Mouse (Mus musculus) CH12.LX (cell line): ENCODE data around the gene Appl1. TPM values are rescaled to one million over a fixed set of nuclear protein-coding genes. Genes with fewer than 3 reads are reported as not detected.
"Not testable (repeated sequence)": the region's sequence is repeated elsewhere in the genome, so short reads cannot be mapped to it uniquely, and the experiment has no call there.

Experiments used
- DNase-seq: peaks from one replicate; pipeline ENCODE4 v3.0.0-alpha.2; 2013; ENCODE audit errors: extremely low read depth
- H3K27ac ChIP-seq: 2 replicates; pipeline ENCODE4 v1.5.1; 2012; ENCODE audit warnings: low read depth, mild to moderate bottlenecking, control low read depth, moderate library complexity; ENCODE audit not compliant: insufficient read depth
- H3K27me3 ChIP-seq: replicated peaks from 2 replicates; pipeline ENCODE3; 2012; ENCODE audit warnings: inconsistent platforms
- H3K36me3 ChIP-seq, 2 experiments: replicated peaks in 1 of 2; 2 replicates each; pipeline versions ENCODE3 to v1.6.1; 2012; ENCODE audit warnings: inconsistent platforms in 1 of 2, low read length in 1 of 2, mild to moderate bottlenecking in 1 of 2, mixed read lengths in 1 of 2, moderate library complexity in 1 of 2; ENCODE audit not compliant: control insufficient read depth in 1 of 2, insufficient read depth in 1 of 2
- H3K4me1 ChIP-seq, 2 experiments: 2 replicates each; pipeline ENCODE4 v1.6.1; 2012; ENCODE audit warnings: inconsistent platforms in 1 of 2, moderate library complexity in 1 of 2; ENCODE audit not compliant: insufficient read depth in 2 of 2, control insufficient read depth in 1 of 2
- H3K4me2 ChIP-seq: 2 replicates; pipeline ENCODE4 v1.6.1; 2012; ENCODE audit warnings: low read depth, mild to moderate bottlenecking, control low read depth; ENCODE audit not compliant: poor library complexity, insufficient read depth, severe bottlenecking
- H3K4me3 ChIP-seq, 3 experiments: fragments of 150-350 bp in 1 of 3; sonication (generic) in 1 of 3; replicated peaks in 1 of 3; 2 replicates each; pipeline versions ENCODE3 to v1.5.1; 2011 to 2012; ENCODE audit warnings: low read depth in 2 of 3, low read length in 2 of 3, mild to moderate bottlenecking in 2 of 3, moderate library complexity in 2 of 3, control low read depth in 1 of 3, improper control_type of control experiment in 1 of 3, inconsistent platforms in 1 of 3, mixed read lengths in 1 of 3; ENCODE audit not compliant: poor library complexity in 1 of 3
- H3K79me2 ChIP-seq: replicated peaks from 2 replicates; pipeline ENCODE4 v1.6.1; 2012; ENCODE audit warnings: mild to moderate bottlenecking, moderate library complexity; ENCODE audit not compliant: control insufficient read depth, poor library complexity, insufficient read depth, severe bottlenecking; ENCODE audit errors: extremely low read depth
- H3K9ac ChIP-seq: 2 replicates; pipeline ENCODE4 v1.6.1; 2012; ENCODE audit warnings: low read depth, mild to moderate bottlenecking, control low read depth, moderate library complexity; ENCODE audit not compliant: insufficient read depth
- H3K9me3 ChIP-seq: replicated peaks from 2 replicates; pipeline ENCODE3; 2012; ENCODE audit warnings: low read length, inconsistent platforms, mixed read lengths
- BHLHE40 ChIP-seq: IDR thresholded peaks from 2 replicates; pipeline ENCODE4 v1.6.1; 2011; ENCODE audit warnings: mild to moderate bottlenecking, low read depth, low read length, improper control_type of control experiment
- ELF1 ChIP-seq: IDR thresholded peaks from 2 replicates; pipeline ENCODE4 v1.6.1; 2014; ENCODE audit warnings: low read depth, mild to moderate bottlenecking, inconsistent platforms, low read length, improper control_type of control experiment
- EP300 ChIP-seq: IDR thresholded peaks from 2 replicates; pipeline ENCODE4 v1.6.1; 2011; ENCODE audit warnings: low read length, improper control_type of control experiment
- HCFC1 ChIP-seq: IDR thresholded peaks from 2 replicates; pipeline ENCODE4 v1.6.1; 2012; ENCODE audit warnings: low read depth, mild to moderate bottlenecking, inconsistent platforms, low read length, improper control_type of control experiment
- JUND ChIP-seq: conservative IDR thresholded peaks from 2 replicates; pipeline ENCODE4 v1.6.1; 2011; ENCODE audit warnings: low read depth, low read length, improper control_type of control experiment
- KAT2A ChIP-seq: IDR thresholded peaks from 2 replicates; pipeline ENCODE4 v1.6.1; 2012; ENCODE audit warnings: low read length, improper control_type of control experiment, inconsistent platforms; ENCODE audit not compliant: insufficient replicate concordance
- MAFK ChIP-seq: IDR thresholded peaks from 2 replicates; pipeline ENCODE4 v1.6.1; 2011; ENCODE audit warnings: low read length, improper control_type of control experiment; ENCODE audit not compliant: insufficient replicate concordance
- MAX ChIP-seq: IDR thresholded peaks from 2 replicates; pipeline ENCODE4 v1.6.1; 2011; ENCODE audit warnings: low read length, improper control_type of control experiment
- MAZ ChIP-seq: IDR thresholded peaks from 2 replicates; pipeline ENCODE4 v1.6.1; 2012; ENCODE audit warnings: low read depth, mild to moderate bottlenecking, inconsistent platforms, low read length, improper control_type of control experiment, moderate library complexity
- MEF2A ChIP-seq: IDR thresholded peaks from 2 replicates; pipeline ENCODE4 v1.6.1; 2014; ENCODE audit warnings: low read depth, mild to moderate bottlenecking, inconsistent platforms, low read length, improper control_type of control experiment, borderline replicate concordance
- MXI1 ChIP-seq: IDR thresholded peaks from 2 replicates; pipeline ENCODE4 v1.6.1; 2011; ENCODE audit warnings: mild to moderate bottlenecking, low read depth, low read length, improper control_type of control experiment
- MYC ChIP-seq: IDR thresholded peaks from 2 replicates; pipeline ENCODE4 v1.6.1; 2011; ENCODE audit warnings: low read depth, mild to moderate bottlenecking, improper control_type of control experiment, low read length
- PAX5 ChIP-seq: IDR thresholded peaks from 2 replicates; pipeline ENCODE4 v1.6.1; 2012; ENCODE audit warnings: low read length, inconsistent platforms, mixed read lengths
- POLR2A ChIP-seq: IDR thresholded peaks from 2 replicates; pipeline ENCODE4 v1.6.1; 2011; ENCODE audit warnings: low read depth, mild to moderate bottlenecking, improper control_type of control experiment, low read length
- POLR2AphosphoS2 ChIP-seq: IDR thresholded peaks from 2 replicates; pipeline ENCODE4 v1.6.1; 2011; ENCODE audit warnings: low read depth, low read length, improper control_type of control experiment
- SMC3 ChIP-seq: IDR thresholded peaks from 2 replicates; pipeline ENCODE4 v1.6.1; 2011; ENCODE audit warnings: low read depth, low read length, improper control_type of control experiment
- TBP ChIP-seq: conservative IDR thresholded peaks from 2 replicates; pipeline ENCODE4 v1.6.1; 2011; ENCODE audit warnings: low read depth, low read length, improper control_type of control experiment
- TCF12 ChIP-seq: IDR thresholded peaks from 2 replicates; pipeline ENCODE4 v1.6.1; 2014; ENCODE audit warnings: low read depth, mild to moderate bottlenecking, inconsistent platforms, low read length, improper control_type of control experiment
- USF1 ChIP-seq: IDR thresholded peaks from 2 replicates; pipeline ENCODE4 v1.6.1; 2014; ENCODE audit warnings: low read depth, mild to moderate bottlenecking, inconsistent platforms, low read length, improper control_type of control experiment
- ZC3H11A ChIP-seq: IDR thresholded peaks from 2 replicates; pipeline ENCODE4 v1.6.1; 2012; ENCODE audit warnings: low read depth, mild to moderate bottlenecking, inconsistent platforms, low read length, improper control_type of control experiment
- ZMIZ1 ChIP-seq: IDR thresholded peaks from 2 replicates; pipeline ENCODE4 v1.6.1; 2012; ENCODE audit warnings: low read depth, mild to moderate bottlenecking, inconsistent platforms, low read length, improper control_type of control experiment
- ZNF384 ChIP-seq: IDR thresholded peaks from 2 replicates; pipeline ENCODE4 v1.6.1; 2012; ENCODE audit warnings: low read depth, low read length, improper control_type of control experiment, inconsistent platforms
- dilution Hi-C: fragments of 300-500 bp; cut with MboI; formaldehyde crosslinking; loops from 2 replicates; pipeline ENCODE4 v1.14.3; 2020; ENCODE audit warnings: low sequenced_read_pairs; ENCODE audit not compliant: extremely low pct_unique_long_range_greater_than_20kb, extremely low pct_ligation_motif_present
- in situ Hi-C: fragments of 300-500 bp; cut with MboI; formaldehyde crosslinking; loops from 3 replicates; pipeline ENCODE4 v1.14.3; 2019; ENCODE audit warnings: low sequenced_read_pairs, low pct_ligation_motif_present, low pct_unique_long_range_greater_than_20kb, mixed read lengths
- polyA plus RNA-seq: library from polyadenylated mRNA; unstranded; fragments of >175 nt; gene quantifications from 2 replicates; pipeline ENCODE4 v1.2.1, GENCODE M21; 2012; ENCODE audit warnings: low read depth; ENCODE audit not compliant: insufficient read length
- total RNA-seq, 2 experiments: library from RNA; depleted of rRNA; stranded (reverse); fragments of 300-350 nt in 1 of 2; fragments of >200 nt in 1 of 2; gene quantifications; 2 replicates each; pipeline ENCODE4 v1.2.3; 2012 to 2014

The Appl1 gene
- total and polyA plus RNA-seq, 3 experiments = 9.0 to 11.9 (median 11.0) TPM

DNA sequence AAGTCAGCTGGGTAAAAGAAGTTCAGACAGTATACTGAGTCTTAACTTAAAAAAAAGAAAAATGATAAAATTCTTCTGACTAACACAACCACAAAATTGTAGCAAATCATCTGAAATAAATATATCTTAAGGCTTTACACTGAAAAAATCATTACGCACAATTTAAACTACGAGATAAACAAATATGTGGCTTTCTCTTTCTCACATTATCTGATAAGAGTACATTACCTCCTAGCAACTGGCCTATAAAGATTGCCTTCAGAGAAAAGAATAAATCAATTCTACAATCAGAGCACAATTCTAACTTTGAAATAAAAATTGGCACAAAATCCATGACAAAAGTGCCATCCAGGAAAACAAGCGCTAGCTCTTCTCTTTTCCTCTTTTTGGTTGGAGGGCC, 1.9 kb downstream of the Appl1 start:
- no peak for DNase-seq
- Histone ChIP-seq H3K9me3 (peaks cover 2% of the 10 kb centered on the region), H3K79me2 (peaks cover 15% of the 10 kb centered on the region), H3K4me3 (peak overlapping the region in 2 of 3 experiments; percentile 87 to 90), H3K4me2 (peak overlapping the region; percentile 79), H3K36me3 (peaks cover 0 to 2% of the 10 kb centered on the region in 2 experiments), H3K27ac (no peak overlapping the region), H3K27me3 (peaks cover 4% of the 10 kb centered on the region), H3K9ac (peak overlapping the region; percentile 82; the same call in 1 of the 2 replicates), H3K4me1 (peaks cover 6 to 20% of the 10 kb centered on the region in 2 experiments; a peak in 2 of 4 replicates)
- dilution Hi-C loops = no loop called here
- in situ Hi-C loops = no loop called here
- TF ChIP-seq MEF2A = no peak
- TF ChIP-seq JUND = no peak
- no peak for TF ChIP-seq PAX5
- TF ChIP-seq SMC3 = no peak
- no peak for TF ChIP-seq POLR2A
- TF ChIP-seq ZMIZ1 = no peak
- no peak for TF ChIP-seq TCF12
- no peak for TF ChIP-seq TBP
- no peak for TF ChIP-seq POLR2AphosphoS2
- no peak for TF ChIP-seq BHLHE40
- no peak for TF ChIP-seq ZNF384

DNA sequence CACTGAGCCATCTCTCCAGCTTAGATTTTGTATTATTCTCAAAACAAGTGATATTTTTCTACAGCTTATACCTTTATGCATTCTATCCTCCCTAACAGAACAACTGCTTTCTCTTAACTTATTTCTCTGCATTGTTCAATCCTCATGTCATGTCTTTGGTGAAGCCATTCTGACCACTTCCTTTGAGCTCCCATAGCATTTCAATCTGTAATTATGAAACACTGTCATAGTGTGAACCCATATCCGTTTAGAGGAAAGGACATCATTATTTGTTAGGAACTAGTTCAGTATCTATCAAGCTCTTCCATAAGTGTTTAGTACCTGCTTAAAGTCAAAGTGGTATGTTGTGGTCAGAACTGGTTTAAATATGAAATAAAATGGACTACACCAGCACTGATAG, 10.5 kb downstream of the Appl1 start:
- no peak overlapping the region for H3K27ac ChIP-seq
- in situ Hi-C loops = no loop called here
- H3K4me1 ChIP-seq = no peaks in the 10 kb centered on the region
- DNase-seq = no peak
- no peak overlapping the region for H3K4me3 ChIP-seq
- peaks cover 5 to 27% of the 10 kb centered on the region in 2 experiments for H3K36me3 ChIP-seq
- TF ChIP-seq MXI1 = no peak
- TF ChIP-seq HCFC1 = no peak
- TF ChIP-seq MYC = no peak
- TF ChIP-seq USF1 = no peak
- no peak for TF ChIP-seq ELF1
- no peak for TF ChIP-seq MAX
- TF ChIP-seq JUND = no peak
- no peak for TF ChIP-seq EP300
- no peak for TF ChIP-seq MAZ
- TF ChIP-seq MAFK = no peak
- no peak for TF ChIP-seq MEF2A
- TF ChIP-seq KAT2A = no peak
- TF ChIP-seq BHLHE40 = no peak
- no peak for TF ChIP-seq ZC3H11A
- H3K27me3 ChIP-seq = no peaks in the 10 kb centered on the region
- no peak overlapping the region for H3K9ac ChIP-seq
- no peak overlapping the region for H3K4me2 ChIP-seq
- no peaks in the 10 kb centered on the region for H3K9me3 ChIP-seq
- dilution Hi-C loops = no loop called here
- H3K79me2 ChIP-seq = no peaks in the 10 kb centered on the region

DNA sequence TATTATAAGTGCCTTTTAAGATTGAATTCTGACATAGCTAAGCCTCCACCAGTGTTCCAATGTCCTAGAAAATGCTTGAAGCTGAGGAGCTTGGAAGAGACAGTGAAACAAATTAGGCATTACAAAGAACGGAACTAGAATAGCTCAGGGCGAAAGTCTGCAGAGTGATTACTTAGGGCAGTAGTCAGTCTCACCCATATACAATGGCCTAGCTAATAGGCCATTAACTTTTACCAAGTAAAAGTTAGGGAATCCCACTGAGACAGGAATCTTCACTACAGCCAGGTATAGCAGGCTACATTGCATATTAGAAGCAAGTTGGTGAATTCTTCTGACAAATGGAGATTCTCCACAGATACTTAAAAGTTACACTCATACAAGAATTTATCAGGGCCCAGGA, 14.9 kb downstream of the Appl1 start:
- dilution Hi-C loops, H3K4me3 ChIP-seq, H3K4me1 ChIP-seq, H3K27me3 ChIP-seq, DNase-seq, H3K9me3 ChIP-seq, H3K27ac ChIP-seq, H3K4me2 ChIP-seq, H3K79me2 ChIP-seq, H3K9ac ChIP-seq, in situ Hi-C loops: not testable (repeated sequence)
- H3K36me3 ChIP-seq = peaks cover 2 to 22% of the 10 kb centered on the region in 2 experiments
